Mouse (Mus musculus): ENCODE measurements around the gene Lrrc38. TPM values are rescaled to one million over a fixed set of nuclear protein-coding genes. Genes with fewer than 3 reads are reported as not detected.

The Lrrc38 gene
- polyA plus RNA-seq, 1 experiment from 2014 or later = 0.41 TPM

DNA sequence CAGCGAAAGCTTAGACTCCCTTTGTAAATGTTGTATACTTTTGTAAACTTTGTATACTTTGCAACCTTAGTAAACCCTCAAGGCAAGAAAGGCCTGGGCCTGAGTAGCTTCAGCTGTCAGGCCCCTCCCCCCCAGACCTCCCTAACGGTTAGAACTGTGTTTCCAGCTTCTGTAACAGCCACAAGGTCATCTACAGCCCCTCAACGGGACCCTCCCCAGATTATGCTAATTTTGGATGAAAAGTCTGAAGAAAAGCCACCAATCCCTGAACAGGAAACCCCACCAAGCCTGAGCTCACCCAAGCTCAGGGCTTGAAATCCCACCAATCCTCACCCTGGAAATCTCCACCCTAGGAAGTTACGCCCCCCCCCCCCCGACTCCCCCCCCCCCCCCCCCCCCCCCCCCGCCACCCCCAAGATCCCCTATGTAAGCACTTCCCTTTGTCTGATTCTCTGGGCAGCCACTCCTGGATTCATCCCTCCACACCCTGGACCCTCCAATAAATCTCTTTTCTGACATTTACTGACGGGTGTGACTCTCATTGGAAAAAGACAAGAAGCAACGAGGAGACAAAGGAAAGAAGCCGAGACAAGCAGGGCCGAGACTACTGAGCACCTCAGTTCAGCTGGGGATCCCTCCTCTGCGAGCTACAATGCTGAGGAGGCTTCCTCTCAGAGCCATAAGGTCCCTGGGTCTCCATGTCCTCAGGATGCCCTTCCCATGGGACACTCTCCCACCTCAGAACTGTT, 25.2 kb upstream of the Lrrc38 start:
- H3K27me3 ChIP-seq (ENCODE audit: control insufficient read depth, insufficient read depth, low read length) = no peaks in the 10 kb centered on the region; the same call in 1 of the 2 replicates
- no peak overlapping the region for H3K9ac ChIP-seq (ENCODE audit: low read length)
- 26% methylated on average over 9 of the region's 11 CpGs for WGBS
- no peaks in the 10 kb centered on the region for H3K9me3 ChIP-seq (replicated peaks; ENCODE audit: control insufficient read depth, low read length)
- H3K4me2 ChIP-seq (ENCODE audit: low read depth, low read length) = no peak overlapping the region; the same call in 1 of the 2 replicates
- H3K4me3 ChIP-seq (ENCODE audit: low read length) = no peak overlapping the region
- H3K36me3 ChIP-seq (ENCODE audit: control insufficient read depth, insufficient read depth) = no peaks in the 10 kb centered on the region
- ATAC-seq (replicated peaks; ENCODE audit: extremely low read depth, insufficient read depth, low FRiP score) = no peak
- no peak overlapping the region for H3K27ac ChIP-seq (ENCODE audit: low read length)
- no peaks in the 10 kb centered on the region for H3K4me1 ChIP-seq (ENCODE audit: control insufficient read depth, insufficient read depth, low read length)

DNA sequence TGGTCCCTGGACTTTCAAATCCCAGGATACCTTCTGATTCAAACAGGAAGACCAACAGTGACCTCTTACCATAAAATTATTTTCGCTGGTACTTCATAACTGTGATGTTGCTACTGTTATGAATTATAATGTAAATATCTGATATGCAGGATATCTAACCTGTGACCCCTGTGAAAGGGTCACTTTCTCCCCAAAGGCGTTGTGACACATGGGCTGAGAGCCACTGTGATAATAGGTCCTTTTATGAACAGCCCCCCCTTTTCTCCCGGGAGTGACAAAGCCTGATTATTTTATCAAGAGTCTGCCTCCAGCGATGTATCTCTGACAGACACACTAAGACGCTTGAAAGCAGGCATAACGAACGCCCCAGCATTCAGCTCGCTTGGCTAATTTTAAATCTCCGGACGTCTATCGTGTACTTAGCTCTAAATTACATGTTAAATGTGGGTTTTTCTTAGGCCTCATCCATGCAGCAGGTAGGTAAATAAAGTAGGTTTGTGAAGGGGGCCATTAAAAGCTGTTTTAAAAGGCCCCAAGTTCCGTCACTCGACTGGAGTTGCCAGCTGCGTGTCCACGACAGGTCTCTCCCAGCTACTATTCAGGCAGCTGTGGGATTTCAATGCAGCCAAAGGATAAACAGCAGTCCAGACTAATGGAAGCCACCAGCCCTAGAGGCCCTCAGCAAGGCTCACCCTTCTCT, 24.5 kb upstream of the Lrrc38 start:
- Histone ChIP-seq H3K4me2 (ENCODE audit: low read depth, low read length) (peak overlapping the region; percentile 73), H3K27ac (ENCODE audit: low read length) (no peak overlapping the region), H3K9me3 (replicated peaks; ENCODE audit: control insufficient read depth, low read length) (no peaks in the 10 kb centered on the region), H3K4me3 (ENCODE audit: low read length) (peak overlapping the region; percentile 48), H3K36me3 (ENCODE audit: control insufficient read depth, insufficient read depth) (no peaks in the 10 kb centered on the region), H3K27me3 (ENCODE audit: control insufficient read depth, insufficient read depth, low read length) (no peaks in the 10 kb centered on the region; the same call in 1 of the 2 replicates), H3K4me1 (ENCODE audit: control insufficient read depth, insufficient read depth, low read length) (no peaks in the 10 kb centered on the region), H3K9ac (ENCODE audit: low read length) (peak overlapping the region; percentile 56)
- 15% methylated on average over 15 of the region's 15 CpGs for WGBS
- ATAC-seq (replicated peaks; ENCODE audit: extremely low read depth, insufficient read depth, low FRiP score) = no peak

DNA sequence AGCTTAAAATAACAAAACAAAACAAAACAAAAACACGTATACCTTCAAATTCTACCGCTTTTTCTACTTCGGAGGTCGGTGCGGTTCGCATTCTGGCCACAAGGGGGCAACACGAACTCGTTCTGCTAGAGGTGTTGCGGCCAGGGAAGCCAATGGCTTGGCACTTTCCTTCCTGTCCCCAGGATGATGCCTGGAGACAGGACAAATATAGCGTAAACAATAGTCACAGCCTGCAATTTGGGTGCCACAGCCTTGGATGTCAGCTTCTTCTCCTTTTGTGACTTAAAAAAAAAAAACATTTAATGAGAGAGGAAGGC, 24.0 kb upstream of the Lrrc38 start:
- ATAC-seq (replicated peaks; ENCODE audit: extremely low read depth, insufficient read depth, low FRiP score) = no peak
- peak overlapping the region; percentile 56 for H3K9ac ChIP-seq (ENCODE audit: low read length)
- whole genome bisulfite sequencing = 2% methylated on average over 10 of the region's 10 CpGs
- no peaks in the 10 kb centered on the region for H3K4me1 ChIP-seq (ENCODE audit: control insufficient read depth, insufficient read depth, low read length)
- H3K4me2 ChIP-seq (ENCODE audit: low read depth, low read length) = peak overlapping the region; percentile 73
- H3K9me3 ChIP-seq (replicated peaks; ENCODE audit: control insufficient read depth, low read length) = no peaks in the 10 kb centered on the region
- H3K27ac ChIP-seq (ENCODE audit: low read length) = no peak overlapping the region
- no peaks in the 10 kb centered on the region for H3K36me3 ChIP-seq (ENCODE audit: control insufficient read depth, insufficient read depth)
- peak overlapping the region; percentile 48 for H3K4me3 ChIP-seq (ENCODE audit: low read length)
- no peaks in the 10 kb centered on the region; the same call in 1 of the 2 replicates for H3K27me3 ChIP-seq (ENCODE audit: control insufficient read depth, insufficient read depth, low read length)

DNA sequence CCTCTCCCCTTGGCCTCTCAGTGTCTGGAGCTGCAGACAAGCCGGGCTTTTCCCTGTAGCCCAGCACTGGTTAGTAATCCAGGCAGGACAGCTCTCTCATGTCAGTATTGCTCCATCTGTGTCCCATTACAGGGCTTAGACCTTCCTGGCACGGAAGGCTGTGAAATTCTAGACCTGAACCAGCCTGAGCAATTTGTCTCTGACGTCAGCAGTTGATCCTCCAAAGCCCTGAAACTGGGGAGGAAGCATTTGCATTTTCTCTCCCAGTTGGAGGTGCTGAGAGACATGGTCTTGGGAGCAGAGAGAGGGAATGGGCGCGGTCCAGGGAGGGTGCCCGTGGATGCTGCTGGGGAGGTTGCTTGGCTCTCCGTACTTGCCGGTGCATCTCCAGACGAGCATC, 19.0 kb upstream of the Lrrc38 start:
- Histone ChIP-seq H3K4me3 (ENCODE audit: low read length) (no peak overlapping the region), H3K27me3 (ENCODE audit: control insufficient read depth, insufficient read depth, low read length) (no peaks in the 10 kb centered on the region; the same call in 1 of the 2 replicates), H3K9ac (ENCODE audit: low read length) (no peak overlapping the region), H3K36me3 (ENCODE audit: control insufficient read depth, insufficient read depth) (no peaks in the 10 kb centered on the region), H3K4me1 (ENCODE audit: control insufficient read depth, insufficient read depth, low read length) (no peaks in the 10 kb centered on the region), H3K4me2 (ENCODE audit: low read depth, low read length) (no peak overlapping the region), H3K27ac (ENCODE audit: low read length) (no peak overlapping the region), H3K9me3 (replicated peaks; ENCODE audit: control insufficient read depth, low read length) (no peaks in the 10 kb centered on the region)
- 19% methylated on average over 9 of the region's 9 CpGs for WGBS
- no peak for ATAC-seq (replicated peaks; ENCODE audit: extremely low read depth, insufficient read depth, low FRiP score)

DNA sequence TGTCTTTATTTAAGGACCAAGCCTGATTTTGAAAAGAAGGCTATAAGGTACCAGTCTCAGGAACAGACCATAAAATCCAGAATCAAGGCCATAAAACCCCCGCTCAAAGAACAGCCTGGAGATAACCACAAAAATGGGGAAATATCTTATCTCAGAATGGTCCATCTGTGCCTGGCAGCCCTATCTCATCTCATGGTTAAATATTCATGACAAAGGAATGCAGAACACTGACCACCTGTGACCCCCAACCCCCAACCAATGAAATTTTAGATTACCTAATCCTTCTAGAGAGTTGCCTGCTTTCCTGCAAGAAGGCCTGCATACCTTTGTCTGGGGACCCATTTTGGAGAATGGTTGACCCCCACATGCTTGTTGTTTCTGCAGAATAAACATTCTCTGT, 17.8 kb upstream of the Lrrc38 start:
- no peaks in the 10 kb centered on the region for H3K36me3 ChIP-seq (ENCODE audit: control insufficient read depth, insufficient read depth)
- ATAC-seq (replicated peaks; ENCODE audit: extremely low read depth, insufficient read depth, low FRiP score) = no peak
- H3K27me3 ChIP-seq (ENCODE audit: control insufficient read depth, insufficient read depth, low read length) = no peaks in the 10 kb centered on the region
- no peaks in the 10 kb centered on the region for H3K9me3 ChIP-seq (replicated peaks; ENCODE audit: control insufficient read depth, low read length)
- no peak overlapping the region for H3K9ac ChIP-seq (ENCODE audit: low read length)
- WGBS = 68% methylated on average over 1 of the region's 1 CpGs
- no peak overlapping the region for H3K4me3 ChIP-seq (ENCODE audit: low read length)
- H3K4me2 ChIP-seq (ENCODE audit: low read depth, low read length) = no peak overlapping the region
- no peak overlapping the region for H3K27ac ChIP-seq (ENCODE audit: low read length)
- no peaks in the 10 kb centered on the region for H3K4me1 ChIP-seq (ENCODE audit: control insufficient read depth, insufficient read depth, low read length)

DNA sequence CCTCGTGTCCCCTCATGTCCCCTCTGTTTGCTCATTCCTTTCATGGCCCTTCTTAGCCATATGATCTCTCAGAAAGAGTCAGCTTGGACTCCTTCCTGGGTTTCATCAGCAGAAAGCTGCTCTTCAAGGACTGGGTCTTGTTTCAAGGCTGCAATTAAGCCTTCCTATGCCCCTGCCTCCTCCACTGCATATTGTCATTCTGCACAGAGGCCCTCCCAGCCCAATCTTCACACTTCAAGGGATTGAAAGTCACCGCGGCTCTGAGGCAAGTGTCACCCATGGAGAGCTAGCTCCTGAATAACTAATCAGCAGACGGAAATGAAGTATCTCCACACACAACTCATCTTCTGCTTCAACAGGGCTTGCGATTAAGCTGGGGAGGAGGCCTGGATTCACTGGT, 15.4 kb upstream of the Lrrc38 start:
- WGBS = 38% methylated on average over 5 of the region's 5 CpGs
- ATAC-seq (replicated peaks; ENCODE audit: extremely low read depth, insufficient read depth, low FRiP score) = no peak
- Histone ChIP-seq H3K9me3 (replicated peaks; ENCODE audit: control insufficient read depth, low read length) (no peaks in the 10 kb centered on the region), H3K27me3 (ENCODE audit: control insufficient read depth, insufficient read depth, low read length) (no peaks in the 10 kb centered on the region), H3K9ac (ENCODE audit: low read length) (no peak overlapping the region), H3K4me1 (ENCODE audit: control insufficient read depth, insufficient read depth, low read length) (no peaks in the 10 kb centered on the region), H3K4me3 (ENCODE audit: low read length) (no peak overlapping the region), H3K4me2 (ENCODE audit: low read depth, low read length) (no peak overlapping the region), H3K27ac (ENCODE audit: low read length) (no peak overlapping the region), H3K36me3 (ENCODE audit: control insufficient read depth, insufficient read depth) (no peaks in the 10 kb centered on the region)

DNA sequence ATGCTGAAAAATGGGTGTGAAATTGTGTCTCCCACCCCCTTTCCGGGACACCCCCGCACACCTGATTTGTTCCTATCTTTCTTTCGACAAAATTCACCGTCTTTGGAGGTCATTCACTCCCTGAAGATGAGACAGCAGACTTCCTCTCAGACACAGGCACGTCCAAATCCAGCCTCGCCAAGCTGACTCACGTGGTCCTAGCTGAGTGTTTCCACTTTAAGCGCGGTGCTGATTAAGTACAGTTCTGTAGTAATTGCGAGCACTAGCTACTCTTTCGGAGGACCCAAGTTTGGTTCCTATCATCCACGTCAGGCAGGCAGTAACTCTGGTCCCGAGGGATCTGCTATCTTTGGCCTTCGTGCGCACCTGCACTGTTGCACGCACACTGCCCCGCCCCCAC, 14.6 kb upstream of the Lrrc38 start:
- Histone ChIP-seq H3K4me2 (ENCODE audit: low read depth, low read length) (peak overlapping the region; percentile 26; the same call in 1 of the 2 replicates), H3K9me3 (replicated peaks; ENCODE audit: control insufficient read depth, low read length) (no peaks in the 10 kb centered on the region), H3K27ac (ENCODE audit: low read length) (no peak overlapping the region), H3K36me3 (ENCODE audit: control insufficient read depth, insufficient read depth) (no peaks in the 10 kb centered on the region), H3K27me3 (ENCODE audit: control insufficient read depth, insufficient read depth, low read length) (no peaks in the 10 kb centered on the region), H3K4me1 (ENCODE audit: control insufficient read depth, insufficient read depth, low read length) (no peaks in the 10 kb centered on the region), H3K4me3 (ENCODE audit: low read length) (no peak overlapping the region), H3K9ac (ENCODE audit: low read length) (no peak overlapping the region)
- ATAC-seq (replicated peaks; ENCODE audit: extremely low read depth, insufficient read depth, low FRiP score) = no peak
- WGBS = 55% methylated on average over 17 of the region's 17 CpGs

DNA sequence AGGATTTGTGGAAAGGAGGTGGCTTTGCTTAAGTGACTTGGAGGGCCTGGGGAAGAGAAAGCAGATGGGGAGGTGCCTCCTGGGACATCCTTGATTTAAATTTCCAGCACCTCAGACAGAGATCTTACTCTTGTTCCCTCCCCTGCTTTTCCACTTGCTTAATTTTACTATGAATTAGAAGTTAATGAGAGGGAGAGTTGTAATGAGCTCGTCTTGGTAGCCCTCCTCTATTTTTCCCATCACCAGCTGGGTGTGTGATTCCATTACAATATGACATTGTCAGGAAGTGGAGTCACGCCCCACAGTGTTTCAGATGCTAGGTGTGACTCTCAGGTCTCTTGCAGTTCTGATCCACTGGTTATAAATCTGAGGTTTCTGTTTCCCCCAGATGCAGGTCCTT, 13.5 kb upstream of the Lrrc38 start:
- Histone ChIP-seq H3K27me3 (ENCODE audit: control insufficient read depth, insufficient read depth, low read length) (no peaks in the 10 kb centered on the region), H3K9me3 (replicated peaks; ENCODE audit: control insufficient read depth, low read length) (no peaks in the 10 kb centered on the region), H3K27ac (ENCODE audit: low read length) (no peak overlapping the region), H3K9ac (ENCODE audit: low read length) (no peak overlapping the region), H3K36me3 (ENCODE audit: control insufficient read depth, insufficient read depth) (no peaks in the 10 kb centered on the region), H3K4me3 (ENCODE audit: low read length) (no peak overlapping the region), H3K4me2 (ENCODE audit: low read depth, low read length) (no peak overlapping the region), H3K4me1 (ENCODE audit: control insufficient read depth, insufficient read depth, low read length) (no peaks in the 10 kb centered on the region)
- WGBS = 60% methylated on average over 2 of the region's 2 CpGs
- no peak for ATAC-seq (replicated peaks; ENCODE audit: extremely low read depth, insufficient read depth, low FRiP score)

DNA sequence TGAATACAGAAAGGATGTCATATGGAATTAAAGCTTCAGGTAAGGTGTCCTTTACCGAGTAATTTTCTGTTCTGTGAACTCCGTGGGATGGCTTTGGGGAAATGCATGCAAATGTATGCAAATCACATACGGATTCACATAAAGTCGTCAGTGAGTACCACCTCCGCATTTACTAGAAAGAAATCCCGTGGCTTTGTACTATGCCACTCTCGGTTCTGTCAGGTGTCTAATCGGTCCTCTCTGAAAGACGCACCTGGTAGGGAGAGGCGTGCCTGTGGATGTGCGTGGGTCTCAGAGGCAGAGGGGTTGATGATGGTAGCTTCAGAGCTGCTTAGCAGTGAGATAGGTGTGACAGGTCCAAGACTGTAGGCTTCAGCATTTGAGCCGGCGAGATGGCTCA, 9.7 kb upstream of the Lrrc38 start:
- H3K27ac ChIP-seq (ENCODE audit: low read length) = no peak overlapping the region
- 84% methylated on average over 13 of the region's 13 CpGs for WGBS

More for the DNA sequence above, 9.7 kb upstream of the Lrrc38 start:
- Histone ChIP-seq H3K4me1 (ENCODE audit: control insufficient read depth, insufficient read depth, low read length) (no peaks in the 10 kb centered on the region), H3K9me3 (replicated peaks; ENCODE audit: control insufficient read depth, low read length) (no peaks in the 10 kb centered on the region), H3K4me3 (ENCODE audit: low read length) (no peak overlapping the region), H3K27me3 (ENCODE audit: control insufficient read depth, insufficient read depth, low read length) (no peaks in the 10 kb centered on the region), H3K36me3 (ENCODE audit: control insufficient read depth, insufficient read depth) (no peaks in the 10 kb centered on the region), H3K4me2 (ENCODE audit: low read depth, low read length) (no peak overlapping the region), H3K9ac (ENCODE audit: low read length) (no peak overlapping the region)
- no peak for ATAC-seq (replicated peaks; ENCODE audit: extremely low read depth, insufficient read depth, low FRiP score)

All from heart, embryonic 16.5 days (tissue).